Mouse (Mus musculus) forebrain, postnatal 0 days (tissue): ENCODE measurements around the gene Lgmn. TPM values are rescaled to one million over a fixed set of nuclear protein-coding genes. Genes with fewer than 3 reads are reported as not detected.

ENCODE experiments used
- ATAC-seq: fragments of 200-750 bp; cut with Nextera tagmentation; 2 replicates; pipeline ENCODE4 v1.8.0; 2017; ENCODE audit warnings: mild to moderate bottlenecking, moderate library complexity
- DNase-seq: peaks from one replicate; pipeline ENCODE4 v3.0.0-alpha.2; 2015
- H3K27ac ChIP-seq: fragments of 300-500 bp; sonication (generic); 2 replicates; pipeline ENCODE4 v1.5.1; 2014; ENCODE audit warnings: low read depth, mild to moderate bottlenecking, antibody characterized with exemption, low read length, moderate library complexity, mixed read lengths
- H3K27me3 ChIP-seq: fragments of 300-500 bp; sonication (generic); 2 replicates; pipeline ENCODE4 v1.6.1; 2014; ENCODE audit warnings: mild to moderate bottlenecking, low read length, mixed read lengths; ENCODE audit not compliant: insufficient read depth
- H3K36me3 ChIP-seq: fragments of 300-500 bp; sonication (generic); 2 replicates; pipeline ENCODE4 v1.6.1; 2014; ENCODE audit warnings: mild to moderate bottlenecking, moderate library complexity; ENCODE audit not compliant: insufficient read depth
- H3K4me1 ChIP-seq: fragments of 300-500 bp; sonication (generic); 2 replicates; pipeline ENCODE4 v1.6.1; 2014; ENCODE audit warnings: antibody characterized with exemption; ENCODE audit not compliant: insufficient read depth
- H3K4me2 ChIP-seq: fragments of 300-500 bp; sonication (generic); 2 replicates; pipeline ENCODE4 v1.6.1; 2014; ENCODE audit warnings: low read depth, mild to moderate bottlenecking, moderate library complexity
- H3K4me3 ChIP-seq: fragments of 300-500 bp; sonication (generic); 2 replicates; pipeline ENCODE4 v1.5.1; 2014; ENCODE audit warnings: low read depth, low read length, mixed read lengths
- H3K9ac ChIP-seq: fragments of 300-500 bp; sonication (generic); 2 replicates; pipeline ENCODE4 v1.6.1; 2014; ENCODE audit warnings: mild to moderate bottlenecking
- H3K9me3 ChIP-seq: fragments of 300-500 bp; sonication (generic); 2 replicates; pipeline ENCODE4 v1.6.1; 2016; ENCODE audit warnings: low read length
- CTCF ChIP-seq: sonication (generic); IDR thresholded peaks from 2 replicates; pipeline ENCODE4 v1.5.1; 2016; ENCODE audit warnings: antibody characterized with exemption, control low read depth, low read depth
- WGBS: fragments of 180-500 bp; shearing (Covaris S2); extraction: QIAGEN DNeasy Blood & Tissue Kit; methylation state at CpG from one replicate; pipeline ENCODE4 v1.1.7; 2014; 5-methylcytosine and 5-hydroxymethylcytosine counted together
- polyA plus RNA-seq: library from polyadenylated mRNA; unstranded; fragments of >200 nt; fragmentation: Nextera tagmentation; extraction: Ambion mirVana; gene quantifications from 2 replicates; pipeline ENCODE4 v1.2.1, GENCODE M21; 2015
- total RNA-seq: library from RNA; depleted of rRNA; stranded (reverse); fragments of >200 nt; gene quantifications from 2 replicates; pipeline ENCODE4 v1.2.3, GENCODE M21; 2014

Lgmn gene
- total and polyA plus RNA-seq, 2 experiments from 2014 or later: 88.1 to 139 TPM

DNA sequence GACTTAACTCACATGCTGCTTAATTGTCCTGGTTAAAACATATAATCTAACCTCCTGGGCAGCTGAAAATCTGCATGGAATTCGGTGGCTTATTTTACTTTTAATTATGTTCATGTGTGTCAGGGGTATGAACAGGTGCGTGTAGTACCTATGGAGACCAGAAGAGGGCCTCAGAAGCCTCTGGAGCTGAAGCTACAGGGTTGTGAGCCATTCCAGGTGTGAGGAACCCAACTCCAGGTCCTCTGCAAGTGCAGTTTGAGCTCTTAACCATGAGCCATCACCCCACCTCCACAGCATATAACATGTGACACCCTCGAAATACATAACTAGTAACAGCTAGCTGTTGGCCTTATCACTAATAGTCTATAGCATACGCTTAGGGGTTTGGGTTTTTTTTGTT, 47.6 kb downstream of the Lgmn start:
- 71% methylated on average over 4 of the region's 4 CpGs for WGBS
- H3K9me3 ChIP-seq: no peaks in the 10 kb centered on the region

DNA sequence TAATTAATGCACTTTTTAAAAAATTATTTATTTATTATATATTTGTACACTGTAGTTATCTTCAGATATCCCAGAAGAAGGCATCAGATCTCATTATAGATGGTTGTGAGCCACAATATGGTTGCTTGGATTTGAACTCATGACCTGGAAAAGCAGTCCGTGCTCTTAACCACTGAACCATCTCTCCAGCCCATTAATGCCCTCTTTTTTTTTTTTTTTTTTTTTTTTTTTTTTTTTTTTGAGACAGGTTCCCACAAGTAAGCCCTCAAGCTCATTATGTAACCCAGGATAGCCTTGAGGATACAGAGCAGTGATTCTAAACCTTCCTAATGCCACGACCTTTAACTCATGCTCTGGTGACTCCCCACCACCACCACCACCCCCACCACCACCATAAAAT, 48.5 kb downstream of the Lgmn start:
- Histone ChIP-seq H3K4me1 (no peaks in the 10 kb centered on the region), H3K27ac (no peak overlapping the region), H3K27me3 (no peaks in the 10 kb centered on the region), H3K36me3 (peaks cover 24% of the 10 kb centered on the region), H3K4me2 (no peak overlapping the region), H3K9me3 (no peaks in the 10 kb centered on the region), H3K4me3 (no peak overlapping the region), H3K9ac (no peak overlapping the region)
- DNase-seq: no peak
- 77% methylated on average over 2 of the region's 2 CpGs for WGBS
- TF ChIP-seq CTCF: no peak
- no peak for ATAC-seq

More for the DNA sequence above, 47.6 kb downstream of the Lgmn start:
- H3K27ac ChIP-seq: no peak overlapping the region
- H3K9ac ChIP-seq: no peak overlapping the region
- no peaks in the 10 kb centered on the region for H3K27me3 ChIP-seq
- ATAC-seq (no peak), DNase-seq (peak; percentile 51)
- H3K4me2 ChIP-seq: no peak overlapping the region
- H3K4me3 ChIP-seq: no peak overlapping the region
- TF ChIP-seq CTCF: peak; percentile 65
- no peaks in the 10 kb centered on the region for H3K4me1 ChIP-seq
- peaks cover 29% of the 10 kb centered on the region for H3K36me3 ChIP-seq

DNA sequence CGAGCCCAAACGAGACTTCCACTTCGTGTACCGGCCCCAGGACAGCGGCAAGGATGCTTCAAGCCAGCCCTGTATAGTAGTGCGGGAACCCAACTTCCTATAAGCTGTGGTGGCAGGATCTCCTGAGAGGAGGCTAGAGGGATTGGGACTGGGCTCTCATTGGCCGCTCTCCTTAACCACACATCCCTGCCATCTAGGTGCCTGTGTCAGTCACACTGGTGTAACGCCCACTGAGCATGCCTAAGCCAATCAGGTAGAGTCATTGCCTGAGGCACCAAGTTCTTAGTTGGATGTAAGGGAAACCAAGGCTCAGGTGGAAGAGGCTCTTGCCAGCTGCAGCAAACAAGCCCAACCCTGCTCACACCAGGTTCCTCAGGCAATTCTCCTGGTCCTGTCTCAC, 49.6 kb downstream of the Lgmn start:
- Histone ChIP-seq H3K9ac (no peak overlapping the region), H3K27me3 (no peaks in the 10 kb centered on the region), H3K4me3 (no peak overlapping the region), H3K9me3 (no peaks in the 10 kb centered on the region), H3K4me1 (no peaks in the 10 kb centered on the region), H3K36me3 (peaks cover 17% of the 10 kb centered on the region; the same call in 1 of the 2 replicates), H3K4me2 (no peak overlapping the region), H3K27ac (no peak overlapping the region)
- 33% methylated on average over 8 of the region's 8 CpGs for WGBS
- ATAC-seq (0 out of 2 replicates have a peak, but pooled peaks have one; percentile 26), DNase-seq (no peak)
- no peak for TF ChIP-seq CTCF

DNA sequence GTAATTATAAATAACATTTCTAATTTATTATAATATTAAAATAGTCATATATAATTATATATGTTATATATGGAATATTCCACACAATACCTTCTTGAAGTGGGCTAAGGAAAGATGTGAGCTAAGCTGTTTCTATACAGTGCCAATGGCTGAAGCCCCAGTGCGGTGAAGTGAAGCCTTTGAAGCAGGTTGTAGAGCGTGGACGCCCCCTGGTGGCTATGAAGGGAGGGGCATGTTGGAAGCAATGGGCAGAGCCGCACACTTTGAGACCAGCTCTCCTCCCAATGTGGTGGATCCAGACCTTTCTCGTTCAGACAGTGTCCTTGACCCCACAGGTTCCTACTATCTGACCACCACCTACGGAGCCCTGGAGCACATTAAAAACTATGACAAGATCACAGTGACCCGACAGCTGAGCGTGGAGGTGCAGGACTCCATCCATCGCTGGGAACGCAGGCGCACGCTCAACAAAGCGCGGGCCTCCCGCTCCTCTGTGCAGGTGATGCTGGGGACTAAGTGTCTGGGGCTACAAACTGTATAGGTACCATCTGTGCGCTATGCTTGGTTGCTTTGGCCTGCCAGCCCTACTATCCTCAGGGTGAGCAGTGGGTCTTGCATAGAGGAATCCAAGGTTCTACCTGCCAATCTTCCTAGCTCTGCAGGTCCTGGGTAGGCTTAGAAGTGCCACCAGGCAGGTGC, 52.2 kb downstream of the Lgmn start:
- peak; percentile 99 for TF ChIP-seq CTCF
- no peak overlapping the region for H3K4me3 ChIP-seq
- no peaks in the 10 kb centered on the region for H3K4me1 ChIP-seq
- ATAC-seq (peak; percentile 88), DNase-seq (peak; percentile 92)
- no peaks in the 10 kb centered on the region for H3K36me3 ChIP-seq
- no peak overlapping the region for H3K4me2 ChIP-seq
- WGBS: 51% methylated on average over 16 of the region's 16 CpGs
- H3K9ac ChIP-seq: no peak overlapping the region
- no peak overlapping the region for H3K27ac ChIP-seq
- H3K27me3 ChIP-seq: no peaks in the 10 kb centered on the region
- H3K9me3 ChIP-seq: no peaks in the 10 kb centered on the region

DNA sequence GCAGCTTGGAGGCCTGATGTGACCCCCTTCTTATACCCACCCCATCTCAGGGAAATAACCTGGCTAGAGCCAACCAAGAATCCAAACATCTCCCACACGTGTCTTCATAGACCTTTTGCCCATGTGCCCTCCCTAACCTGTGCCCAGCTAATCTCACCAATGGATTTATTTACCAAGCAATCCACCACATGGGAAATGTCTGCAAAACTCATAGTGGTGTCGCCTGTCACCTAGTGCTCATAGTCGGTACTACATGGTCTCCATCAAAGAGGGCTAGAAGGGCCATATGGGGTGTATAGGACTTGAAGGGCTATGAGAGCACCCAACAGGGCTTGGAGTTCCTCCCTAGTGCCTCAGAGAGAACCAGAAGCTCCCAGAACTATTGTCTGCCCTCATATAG, 54.8 kb downstream of the Lgmn start:
- WGBS: 29% methylated on average over 3 of the region's 3 CpGs

DNA sequence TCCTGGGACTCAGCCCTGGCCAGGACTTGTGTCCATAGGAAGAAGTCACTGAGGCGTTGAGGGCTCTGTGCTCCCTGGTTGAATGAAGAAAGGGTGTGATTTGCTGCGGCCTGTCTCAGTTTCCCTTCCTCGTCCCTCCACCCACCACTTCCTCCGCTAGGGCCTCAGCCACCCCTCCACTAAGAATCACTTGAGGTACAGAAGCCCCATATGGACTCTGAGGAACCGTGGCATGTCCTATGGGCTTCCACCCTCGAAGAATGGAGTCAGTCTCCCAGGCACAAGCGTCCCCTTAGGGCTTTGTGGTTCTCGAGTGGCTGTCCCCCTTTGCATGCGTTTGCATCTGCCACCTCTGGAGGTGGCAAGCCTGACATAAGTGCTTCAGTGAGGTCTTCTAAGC, 56.3 kb downstream of the Lgmn start:
- WGBS: 89% methylated on average over 9 of the region's 9 CpGs

More for the DNA sequence above, 54.8 kb downstream of the Lgmn start:
- Histone ChIP-seq H3K4me3 (no peak overlapping the region), H3K36me3 (no peaks in the 10 kb centered on the region), H3K27me3 (no peaks in the 10 kb centered on the region), H3K9ac (no peak overlapping the region), H3K4me1 (no peaks in the 10 kb centered on the region), H3K27ac (no peak overlapping the region), H3K4me2 (no peak overlapping the region), H3K9me3 (no peaks in the 10 kb centered on the region)
- DNase-seq (peak; percentile 74), ATAC-seq (peak; percentile 52)
- peak; percentile 97 for TF ChIP-seq CTCF

DNA sequence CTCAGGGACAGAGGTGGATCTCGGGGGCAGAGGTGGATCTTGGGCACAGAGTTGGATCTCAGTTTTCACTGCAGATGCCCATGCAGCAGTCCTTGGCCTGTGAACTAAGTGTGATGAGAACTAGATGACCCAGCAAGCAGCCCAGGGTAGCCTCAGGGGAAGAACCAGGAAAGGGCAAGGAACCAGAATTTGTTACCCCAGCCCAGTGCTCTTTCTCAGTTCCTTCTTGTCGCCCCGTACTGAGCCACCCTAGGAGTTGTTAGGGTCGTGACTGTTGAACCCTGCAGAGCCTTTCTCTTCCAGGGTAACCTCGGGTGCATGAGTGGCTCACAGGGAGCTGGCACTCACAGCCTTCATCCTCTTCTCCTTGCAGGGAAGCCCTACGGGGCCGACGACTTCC, 57.4 kb downstream of the Lgmn start:
- Histone ChIP-seq H3K9ac (no peak overlapping the region), H3K27ac (no peak overlapping the region), H3K36me3 (no peaks in the 10 kb centered on the region), H3K4me3 (no peak overlapping the region), H3K4me1 (no peaks in the 10 kb centered on the region), H3K9me3 (no peaks in the 10 kb centered on the region), H3K27me3 (no peaks in the 10 kb centered on the region), H3K4me2 (no peak overlapping the region)
- WGBS: 86% methylated on average over 8 of the region's 8 CpGs
- no peak for DNase-seq
- no peak for ATAC-seq
- TF ChIP-seq CTCF: no peak

More for the DNA sequence above, 56.3 kb downstream of the Lgmn start:
- TF ChIP-seq CTCF: no peak
- H3K36me3 ChIP-seq: no peaks in the 10 kb centered on the region
- no peak overlapping the region for H3K27ac ChIP-seq
- H3K9me3 ChIP-seq: no peaks in the 10 kb centered on the region
- no peaks in the 10 kb centered on the region for H3K4me1 ChIP-seq
- no peaks in the 10 kb centered on the region for H3K27me3 ChIP-seq
- no peak overlapping the region for H3K4me3 ChIP-seq
- no peak overlapping the region for H3K4me2 ChIP-seq
- DNase-seq (no peak), ATAC-seq (no peak)
- H3K9ac ChIP-seq: no peak overlapping the region
